Mouse (Mus musculus) kidney, adult 2 months (tissue): ENCODE measurements around the gene Lamtor1.

Experiments used
- CTCF ChIP-seq: fragments of 200-500 bp; conservative IDR thresholded peaks from 2 replicates; pipeline ENCODE4 v1.5.1; 2011; ENCODE audit warnings: low read depth, mild to moderate bottlenecking, control low read depth, low read length, moderate library complexity, mixed read lengths; ENCODE audit not compliant: insufficient read depth, insufficient read length
- POLR2A ChIP-seq: fragments of 200-500 bp; IDR thresholded peaks from one replicate; pipeline ENCODE4 v1.6.1; 2011; ENCODE audit warnings: low read depth, low read length, control low read depth

- TF ChIP-seq POLR2A, result no peak
- TF ChIP-seq CTCF, result no peak
These were observed 57.1 kb downstream of the Lamtor1 start for GRCm38 (mm10) chr7:101962829-101963228.
